Mouse (Mus musculus) CH12.LX (cell line): ENCODE results near the gene Cdkn1b.

ENCODE experiments used
- CTCF ChIP-seq, 2 experiments: IDR thresholded peaks in 1 of 2; conservative IDR thresholded peaks in 1 of 2; 2 replicates each; pipeline ENCODE4 v1.5.1; 2011 to 2012; ENCODE audit warnings: low read depth in 2 of 2, low read length in 2 of 2, improper control_type of control experiment in 1 of 2, inconsistent platforms in 1 of 2, mild to moderate bottlenecking in 1 of 2, moderate library complexity in 1 of 2
- EP300 ChIP-seq: IDR thresholded peaks from 2 replicates; pipeline ENCODE4 v1.6.1; 2011; ENCODE audit warnings: low read length, improper control_type of control experiment
- POLR2A ChIP-seq: IDR thresholded peaks from 2 replicates; pipeline ENCODE4 v1.6.1; 2011; ENCODE audit warnings: low read depth, mild to moderate bottlenecking, improper control_type of control experiment, low read length
- ZKSCAN1 ChIP-seq: IDR thresholded peaks from 2 replicates; pipeline ENCODE4 v1.6.1; 2012; ENCODE audit warnings: low read depth, inconsistent platforms, low read length, improper control_type of control experiment, borderline replicate concordance

- TF ChIP-seq EP300 (no peak), ZKSCAN1 (no peak), CTCF (conservative IDR thresholded peaks at IDR 0.05 in 1 of 2, IDR thresholded peaks at IDR 0.05 in 1 of 2; ENCODE audit: low read depth in 2 of 2, low read length in 2 of 2) (peak in 1 of 2 experiments; percentile 38; a peak in 3 of 4 replicates), POLR2A (no peak)
These were observed 36.2 kb downstream of the Cdkn1b start for GRCm38 (mm10) chr6:134956388-134956787.
